Mouse (Mus musculus): ENCODE measurements around the gene Nrxn1.

DNA sequence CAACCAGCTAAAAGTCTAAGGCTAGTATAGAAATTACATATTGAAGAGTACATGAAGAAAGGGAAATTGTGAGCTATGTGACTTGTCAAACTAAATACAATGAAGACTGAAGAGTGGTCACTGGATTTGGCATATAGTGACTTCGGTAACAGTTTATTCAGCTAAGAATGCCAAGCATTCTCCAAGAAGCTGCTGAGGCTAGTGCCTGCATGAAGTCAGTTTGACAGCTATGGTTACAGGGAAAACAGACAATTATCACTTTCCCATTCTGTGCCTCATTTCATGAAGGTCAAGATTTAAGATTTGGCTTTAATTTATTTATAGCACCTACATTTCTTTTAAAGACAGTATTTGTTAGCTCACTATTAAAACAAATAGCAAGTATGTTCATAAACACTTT, 201.2 kb downstream of the Nrxn1 start:
- TF ChIP-seq CTCF (IDR thresholded peaks at IDR 0.05; ENCODE audit: low read depth, low read length) = no peak
- no peak for TF ChIP-seq GATA2 (IDR thresholded peaks at IDR 0.05; ENCODE audit: borderline replicate concordance, low read depth, low read length)
- no peak for TF ChIP-seq GATA1 (IDR thresholded peaks at IDR 0.05; ENCODE audit: borderline replicate concordance, low read length)
- no peak for TF ChIP-seq POLR2AphosphoS5 (IDR thresholded peaks at IDR 0.05; ENCODE audit: insufficient replicate concordance, low read depth, low read length)
- no peak for TF ChIP-seq TAL1 (conservative IDR thresholded peaks at IDR 0.05; ENCODE audit: low read depth, low read length)

All from G1E (cell line).